Mouse (Mus musculus): ENCODE data around the gene Fam89b.

Fam89b gene

GRCm38 (mm10) chr19:5729444-5729815 lies at the start of gene Fam89b:
Gene Fam89b (minus strand): TSS chr19:5729653.
- DNase-seq: peak; percentile 85 to 92

GRCm38 (mm10) chr19:5778312-5778711 lies 48.9 kb upstream of the Fam89b start:
- DNase-seq: no peak

GRCm38 (mm10) chr19:5777387-5778032 lies 48.1 kb upstream of the Fam89b start:
- no peak for DNase-seq

GRCm38 (mm10) chr19:5770925-5771860 lies 41.7 kb upstream of the Fam89b start, which contains the start of gene Scyl1:
Gene Scyl1 (minus strand): TSS chr19:5771419.
- peak; percentile 97 to 98 for DNase-seq

- DNase-seq: peak in 1 of 2 experiments; percentile 30
Observed at GRCm38 (mm10) chr19:5770311-5770710, 40.9 kb upstream of the Fam89b start.

GRCm38 (mm10) chr19:5767271-5767670 lies 37.8 kb upstream of the Fam89b start:
- DNase-seq: peak in 1 of 2 experiments; percentile 3

GRCm38 (mm10) chr19:5763163-5763562 lies 33.7 kb upstream of the Fam89b start:
- no peak for DNase-seq

- peak in 1 of 2 experiments; percentile 34 for DNase-seq
Observed at GRCm38 (mm10) chr19:5758878-5759403, 29.5 kb upstream of the Fam89b start.

GRCm38 (mm10) chr19:5756991-5757636 lies 27.7 kb upstream of the Fam89b start:
- DNase-seq: peak; percentile 34 to 38

GRCm38 (mm10) chr19:5756321-5756985 lies 27.0 kb upstream of the Fam89b start:
- DNase-seq: peak; percentile 51 to 53

- peak; percentile 34 to 61 for DNase-seq
Observed at GRCm38 (mm10) chr19:5751742-5752141, 22.3 kb upstream of the Fam89b start.

- DNase-seq: peak in 1 of 2 experiments; percentile 8
Observed at GRCm38 (mm10) chr19:5750951-5751350, 21.5 kb upstream of the Fam89b start.

- DNase-seq: no peak
Observed at GRCm38 (mm10) chr19:5749476-5749875, 20.0 kb upstream of the Fam89b start.

GRCm38 (mm10) chr19:5746907-5747363 lies 17.5 kb upstream of the Fam89b start:
- DNase-seq: no peak

- DNase-seq: peak; percentile 23 to 60
Observed at GRCm38 (mm10) chr19:5745756-5746710, 16.6 kb upstream of the Fam89b start.

- peak; percentile 72 to 83 for DNase-seq
Observed at GRCm38 (mm10) chr19:5743576-5743975, 14.1 kb upstream of the Fam89b start.

GRCm38 (mm10) chr19:5742241-5742641 lies 12.8 kb upstream of the Fam89b start:
- DNase-seq: no peak

- DNase-seq: peak; percentile 83 to 86
Observed at GRCm38 (mm10) chr19:5741641-5742240, 12.3 kb upstream of the Fam89b start.

GRCm38 (mm10) chr19:5740320-5741317 lies 11.2 kb upstream of the Fam89b start, which contains the start of gene Ltbp3:
Gene Ltbp3 (plus strand): TSS chr19:5740904.
- peak; percentile 85 to 89 for DNase-seq
